Mouse (Mus musculus) gastrocnemius, postnatal 10 days (tissue): ENCODE data around the gene Aff3. TPM values are rescaled to one million over a fixed set of nuclear protein-coding genes. Genes with fewer than 3 reads are reported as not detected.

Experiments used
- DNase-seq: peaks from one replicate; pipeline ENCODE4 v3.0.0; 2021; ENCODE audit warnings: mixed read lengths
- total RNA-seq, 2 experiments: library from RNA; stranded (reverse); gene quantifications; 2 replicates each; pipeline ENCODE4 v1.2.3; 2021

The Aff3 gene
- total RNA-seq, 2 experiments from 2014 or later: 5.0 to 7.4 TPM

GRCm38 (mm10) chr1:38388466-38388865, 276.3 kb downstream of the Aff3 start:
- peak; percentile 22 for DNase-seq

- DNase-seq: no peak
These were observed 277.3 kb downstream of the Aff3 start for GRCm38 (mm10) chr1:38387438-38387837.

GRCm38 (mm10) chr1:38384457-38385121, 280.2 kb downstream of the Aff3 start:
- DNase-seq: no peak

GRCm38 (mm10) chr1:38384010-38384409, 280.7 kb downstream of the Aff3 start:
- DNase-seq: no peak

GRCm38 (mm10) chr1:38382683-38383082, 282.1 kb downstream of the Aff3 start:
- DNase-seq: no peak

- DNase-seq: no peak
These were observed 286.8 kb downstream of the Aff3 start for GRCm38 (mm10) chr1:38377930-38378329.

GRCm38 (mm10) chr1:38369166-38369565, 295.6 kb downstream of the Aff3 start:
- no peak for DNase-seq

GRCm38 (mm10) chr1:38368081-38368689, 296.6 kb downstream of the Aff3 start:
- no peak for DNase-seq

GRCm38 (mm10) chr1:38367404-38368080, 297.2 kb downstream of the Aff3 start:
- no peak for DNase-seq

- DNase-seq: no peak
These were observed 300.9 kb downstream of the Aff3 start for GRCm38 (mm10) chr1:38363856-38364255.

- no peak for DNase-seq
These were observed 302.5 kb downstream of the Aff3 start for GRCm38 (mm10) chr1:38362275-38362674.

- peak; percentile 23 for DNase-seq
These were observed 305.9 kb downstream of the Aff3 start for GRCm38 (mm10) chr1:38358797-38359349.

- peak; percentile 10 for DNase-seq
These were observed 306.6 kb downstream of the Aff3 start for GRCm38 (mm10) chr1:38357933-38358796.

GRCm38 (mm10) chr1:38354585-38354984, 310.2 kb downstream of the Aff3 start:
- no peak for DNase-seq

GRCm38 (mm10) chr1:38347346-38347745, 317.4 kb downstream of the Aff3 start:
- DNase-seq: no peak

- peak; percentile 36 for DNase-seq
These were observed 330.5 kb downstream of the Aff3 start for GRCm38 (mm10) chr1:38334206-38334605.

- no peak for DNase-seq
These were observed 331.8 kb downstream of the Aff3 start for GRCm38 (mm10) chr1:38332919-38333318.

GRCm38 (mm10) chr1:38324206-38324605, 340.5 kb downstream of the Aff3 start:
- DNase-seq: no peak

- no peak for DNase-seq
These were observed 342.9 kb downstream of the Aff3 start for GRCm38 (mm10) chr1:38321861-38322260.

GRCm38 (mm10) chr1:38320971-38321305, 343.8 kb downstream of the Aff3 start:
- no peak for DNase-seq

- no peak for DNase-seq
These were observed 344.4 kb downstream of the Aff3 start for GRCm38 (mm10) chr1:38320126-38320970.
